Mouse (Mus musculus) thymus, postnatal 10 days (tissue): ENCODE results near the gene Sirt3.
"Not testable (repeated sequence)": the region's sequence is repeated elsewhere in the genome, so short reads cannot be mapped to it uniquely, and the experiment has no call there.

Experiments used
- DNase-seq, 2 experiments: peaks; one replicate each; pipeline ENCODE4 v3.0.0; 2021; ENCODE audit warnings: low spot score in 2 of 2

Sirt3 gene

DNA sequence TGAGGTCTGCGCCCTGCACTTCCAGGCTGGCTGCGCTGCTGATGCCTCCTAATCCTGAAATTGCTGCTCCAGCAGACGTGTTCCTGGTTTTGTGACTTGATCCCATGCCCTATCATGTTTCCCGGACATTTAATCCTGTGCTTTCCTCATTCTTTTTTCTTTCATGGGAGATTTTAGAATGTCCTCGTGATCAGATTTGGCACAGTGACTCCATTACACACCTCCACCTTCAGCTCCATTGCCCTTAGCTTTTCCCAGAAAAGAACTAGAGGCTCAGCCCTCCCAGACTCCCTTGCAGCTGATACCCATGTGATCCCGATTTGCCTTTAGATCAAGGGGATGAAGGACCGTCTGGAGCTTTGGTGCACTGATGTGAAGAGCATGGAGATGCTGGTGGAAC lies 15.8 kb upstream of the Sirt3 start:
- no peak for DNase-seq

DNA sequence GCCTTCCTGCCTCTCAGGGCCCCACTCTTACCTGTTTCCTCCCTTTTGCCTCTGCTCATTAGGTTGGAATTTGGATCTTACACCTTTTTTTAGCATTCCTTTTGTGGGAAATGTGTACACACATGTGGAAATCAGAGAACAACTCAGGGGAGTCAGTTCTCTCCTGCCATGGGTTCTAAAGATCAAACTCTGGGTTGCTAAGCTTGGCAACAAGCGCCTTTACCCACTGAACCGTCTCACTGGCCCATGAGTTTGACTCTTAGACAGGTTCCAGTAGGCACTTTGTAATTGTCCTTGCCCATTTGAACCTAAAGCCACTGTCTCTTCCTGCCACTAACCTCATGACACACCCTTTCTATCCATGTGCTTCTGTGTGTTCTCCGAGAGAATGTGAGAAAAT lies 12.5 kb upstream of the Sirt3 start:
- no peak for DNase-seq

DNA sequence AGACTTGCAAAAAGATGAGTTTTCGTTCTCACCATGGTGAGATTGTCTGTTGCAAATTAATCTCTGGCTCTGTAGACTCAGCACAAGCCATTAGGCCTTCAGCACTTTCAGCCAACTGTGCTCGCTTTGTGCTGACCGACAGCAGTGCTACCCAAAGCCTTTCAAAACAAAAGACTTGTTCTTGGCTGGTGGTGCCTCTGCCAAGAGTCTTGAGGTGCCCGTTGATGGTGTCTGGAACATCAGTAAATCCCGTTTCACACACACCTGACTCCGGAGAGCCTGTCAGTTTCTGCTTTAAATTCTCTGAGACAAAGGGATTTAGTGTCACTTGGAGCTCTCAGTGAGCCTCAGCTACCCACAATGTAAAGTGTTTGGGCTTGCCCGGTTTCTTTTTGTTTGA lies 11.9 kb upstream of the Sirt3 start:
- DNase-seq = no peak

DNA sequence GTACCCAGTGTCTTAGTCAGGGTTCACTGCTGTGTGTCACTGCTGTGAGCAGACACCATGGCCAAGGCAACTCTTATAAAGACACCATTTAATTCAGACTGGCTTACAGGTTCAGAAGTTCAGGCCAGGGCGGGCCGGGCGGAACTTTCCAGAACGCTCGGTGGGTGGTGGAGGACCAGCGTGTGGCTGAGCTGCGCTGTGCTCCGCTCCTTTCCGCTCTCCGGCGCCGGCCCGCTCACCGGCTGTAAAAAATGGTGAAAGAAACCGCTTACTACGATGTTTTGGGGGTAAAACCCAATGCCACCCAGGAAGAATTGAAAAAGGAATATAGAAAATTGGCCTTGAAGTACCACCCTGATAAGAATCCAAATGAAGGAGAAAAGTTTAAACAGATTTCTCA lies 8.5 kb upstream of the Sirt3 start:
- DNase-seq = not testable (repeated sequence)

DNA sequence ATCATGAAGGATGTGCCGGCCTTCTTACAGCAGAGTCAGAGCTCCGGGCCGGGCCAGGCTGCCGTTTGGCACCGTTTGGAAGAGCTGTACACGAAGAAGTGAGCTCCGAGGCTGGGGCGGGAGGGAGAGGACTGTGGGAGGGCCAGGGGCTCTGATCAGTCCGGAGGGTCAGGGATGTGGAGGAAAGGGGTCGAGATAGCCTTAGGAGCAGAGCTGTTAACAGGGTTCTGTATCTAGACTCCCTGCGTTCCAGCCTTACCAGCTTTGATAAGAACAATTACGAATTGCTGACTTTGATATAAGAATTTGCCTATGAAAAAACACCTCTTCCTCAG lies 327 bp upstream of the Sirt3 start:
- no peak for DNase-seq

DNA sequence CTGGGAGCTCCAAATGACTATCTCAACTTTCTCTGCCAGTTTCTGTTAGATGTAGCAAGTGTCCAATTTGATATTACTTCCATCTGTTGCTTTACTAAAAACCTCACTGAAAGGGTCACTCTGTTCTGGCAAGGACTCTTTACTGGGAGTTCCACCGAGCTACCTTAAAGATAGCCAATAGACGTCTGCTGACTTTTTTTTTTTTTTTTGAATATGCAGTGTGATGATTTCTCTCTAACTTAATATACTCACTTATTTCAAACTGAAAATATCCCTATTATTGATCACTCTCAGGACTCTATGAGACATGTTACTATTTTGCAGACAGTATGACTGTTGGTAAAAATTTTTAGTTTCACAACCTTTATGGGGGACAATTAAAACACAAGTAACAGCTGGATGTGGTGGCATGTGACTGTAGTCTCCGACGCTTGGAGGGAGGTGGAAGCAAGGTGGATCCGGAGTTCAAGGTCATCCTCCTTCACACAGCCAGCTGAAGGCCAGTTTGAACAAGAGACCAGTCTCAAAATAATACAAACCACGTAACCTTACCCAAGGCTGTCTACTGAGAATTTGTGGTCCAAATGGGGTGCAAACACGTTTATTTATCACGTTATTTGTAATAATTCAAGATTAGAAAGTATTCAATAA lies 1.1 kb downstream of the Sirt3 start:
- DNase-seq = no peak

DNA sequence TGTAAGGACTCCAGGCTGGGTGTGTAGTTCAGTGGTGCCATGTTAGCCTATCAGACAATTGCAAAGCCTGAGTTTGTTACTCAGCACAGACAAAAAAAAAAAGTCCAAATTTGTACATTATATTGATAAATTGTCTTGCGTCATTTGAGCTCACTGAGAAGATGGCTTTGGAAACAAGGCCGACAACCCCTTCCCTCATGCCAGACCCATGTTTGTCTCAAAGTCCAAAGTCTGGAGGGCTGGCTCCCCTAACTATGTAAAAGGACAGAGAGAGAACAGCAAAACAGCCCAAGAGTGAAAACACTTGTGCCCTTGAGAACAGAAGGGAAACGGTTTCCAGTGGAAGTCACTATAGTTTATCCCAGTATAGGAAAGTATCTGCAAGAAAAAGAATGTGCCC lies 1.7 kb downstream of the Sirt3 start:
- no peak for DNase-seq

DNA sequence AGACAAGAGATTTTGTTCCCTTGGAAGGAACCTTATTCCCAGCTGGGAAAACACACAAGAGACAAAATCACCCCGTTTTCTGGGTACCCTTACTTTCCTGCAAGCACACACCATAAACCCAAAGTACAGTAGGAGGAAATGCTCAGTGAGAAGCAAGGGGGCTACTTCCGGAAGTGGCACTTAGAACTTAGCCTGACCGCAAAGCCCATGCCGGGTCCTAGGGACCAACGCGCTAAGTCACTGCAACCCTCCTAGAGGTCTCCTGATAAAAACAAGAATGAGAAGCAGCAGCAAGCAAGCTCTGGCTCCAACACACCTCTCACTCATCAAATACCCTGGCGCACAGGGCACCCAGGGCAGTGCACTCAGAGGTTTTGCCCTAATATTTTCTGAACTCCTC lies 2.8 kb downstream of the Sirt3 start:
- DNase-seq = no peak

DNA sequence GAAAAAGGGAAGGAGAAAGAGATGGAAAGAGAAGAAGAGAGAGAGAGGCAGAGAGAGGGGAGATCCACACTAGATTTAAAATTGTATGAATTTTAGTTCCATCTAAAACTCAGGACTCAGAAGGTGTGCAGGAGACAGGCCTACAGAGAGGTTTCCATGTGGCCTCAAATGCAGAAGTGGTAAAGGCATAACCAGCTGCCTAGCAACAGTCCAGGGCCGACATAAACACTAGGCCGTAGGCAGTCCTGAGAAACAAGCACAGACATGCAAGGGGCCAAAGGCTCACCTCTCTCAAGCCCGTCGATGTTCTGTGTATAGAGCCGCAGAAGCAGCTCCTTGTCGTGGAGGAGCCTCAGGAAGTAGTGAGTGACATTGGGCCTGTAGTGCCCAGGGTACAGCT lies 4.7 kb downstream of the Sirt3 start:
- DNase-seq = no peak

DNA sequence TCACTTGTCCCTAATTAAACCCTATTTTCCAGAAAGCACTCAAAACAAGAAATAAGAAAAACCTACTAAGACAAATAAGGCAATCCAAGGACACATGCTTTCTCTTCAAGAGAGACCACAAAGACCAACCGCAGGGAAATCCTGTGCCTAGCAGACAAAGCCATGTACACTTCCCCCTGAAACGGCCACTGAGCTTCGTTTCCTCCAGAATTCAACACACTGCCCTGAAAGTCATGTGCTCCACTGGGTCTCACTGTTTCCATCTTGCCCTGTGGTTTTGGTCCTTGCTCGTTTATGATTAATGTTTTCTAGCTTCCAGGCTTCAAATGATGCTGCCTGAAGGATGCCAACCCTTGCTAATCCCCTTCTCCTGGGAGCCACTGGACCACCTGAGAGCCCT lies 7.9 kb downstream of the Sirt3 start:
- DNase-seq = no peak

DNA sequence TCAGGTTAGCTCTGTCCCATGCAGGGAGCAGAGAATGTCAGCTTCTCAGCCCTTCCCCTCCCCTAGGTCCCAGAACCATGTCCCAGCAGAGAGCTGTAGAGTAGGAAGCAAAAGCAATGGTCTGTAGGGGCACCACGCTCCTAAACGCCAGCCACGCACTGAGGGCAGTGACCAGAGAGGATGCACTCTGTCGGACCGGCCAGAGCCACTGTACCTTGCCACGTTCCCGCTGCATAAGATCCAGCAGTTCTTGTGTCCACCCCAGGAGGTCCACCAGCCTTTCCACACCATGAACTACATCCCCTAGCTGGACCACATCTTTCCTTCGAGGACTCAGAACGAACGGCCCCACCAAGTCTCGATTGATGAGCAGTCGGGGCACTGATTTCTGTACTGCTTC lies 17.3 kb downstream of the Sirt3 start:
- DNase-seq = no peak

DNA sequence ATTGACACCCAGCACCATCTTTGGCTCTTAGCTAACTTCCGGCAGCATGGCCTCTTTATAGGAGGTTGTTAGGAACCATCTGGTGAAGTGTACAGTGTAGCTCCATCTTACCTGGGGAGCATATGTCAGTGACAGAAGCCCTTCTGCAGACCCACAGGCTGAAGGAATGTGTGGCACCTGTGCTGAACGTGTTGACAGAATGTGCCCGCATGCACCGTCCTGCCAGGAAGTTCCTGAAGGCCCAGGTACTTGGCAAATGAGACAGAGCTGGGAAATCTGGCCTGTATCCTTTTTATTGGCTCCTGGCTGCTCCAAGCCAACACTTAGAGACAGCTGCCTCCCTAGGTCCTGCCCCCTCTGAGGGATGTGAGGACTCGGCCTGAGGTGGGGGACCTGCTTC lies 21.4 kb downstream of the Sirt3 start:
- no peak for DNase-seq

DNA sequence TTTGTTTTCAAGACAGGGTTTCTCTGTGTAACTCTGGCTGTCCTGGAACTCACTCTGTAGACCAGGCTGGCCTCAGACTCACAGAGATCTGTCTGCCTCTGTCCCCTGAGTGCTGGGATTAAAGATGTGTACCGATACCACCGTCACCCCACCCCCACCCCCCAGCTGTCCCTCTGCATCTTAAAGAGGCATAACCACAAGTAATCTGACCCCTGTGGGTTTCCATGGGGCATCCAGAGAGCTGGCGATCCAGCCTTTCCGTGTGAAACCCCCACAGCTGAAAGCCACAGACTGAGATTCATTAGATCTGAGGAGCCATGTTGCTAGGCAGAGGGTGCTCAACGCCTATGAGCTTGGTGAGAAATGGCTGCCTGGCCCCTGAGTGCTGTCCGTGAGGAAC lies 22.1 kb downstream of the Sirt3 start:
- DNase-seq = no peak

DNA sequence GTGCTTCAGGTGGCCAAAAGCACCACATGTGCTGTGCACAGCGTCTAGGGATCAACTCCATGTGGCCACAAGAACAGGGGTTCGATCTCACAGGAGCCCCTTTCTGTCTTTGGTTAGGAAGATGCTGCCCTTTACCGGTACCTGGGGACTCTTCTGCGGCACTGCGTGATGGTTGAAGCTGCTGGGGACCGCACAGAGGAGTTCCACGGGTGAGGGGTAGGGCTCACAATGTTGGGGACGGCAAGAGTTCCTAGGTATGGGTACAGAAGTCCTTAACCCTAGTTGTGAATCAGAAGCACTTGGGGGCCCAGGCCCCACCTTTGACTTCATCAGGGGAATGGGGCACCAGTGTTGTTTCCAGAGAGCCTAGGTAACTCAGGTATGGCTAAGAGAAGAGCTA lies 23.4 kb downstream of the Sirt3 start:
- DNase-seq = no peak

DNA sequence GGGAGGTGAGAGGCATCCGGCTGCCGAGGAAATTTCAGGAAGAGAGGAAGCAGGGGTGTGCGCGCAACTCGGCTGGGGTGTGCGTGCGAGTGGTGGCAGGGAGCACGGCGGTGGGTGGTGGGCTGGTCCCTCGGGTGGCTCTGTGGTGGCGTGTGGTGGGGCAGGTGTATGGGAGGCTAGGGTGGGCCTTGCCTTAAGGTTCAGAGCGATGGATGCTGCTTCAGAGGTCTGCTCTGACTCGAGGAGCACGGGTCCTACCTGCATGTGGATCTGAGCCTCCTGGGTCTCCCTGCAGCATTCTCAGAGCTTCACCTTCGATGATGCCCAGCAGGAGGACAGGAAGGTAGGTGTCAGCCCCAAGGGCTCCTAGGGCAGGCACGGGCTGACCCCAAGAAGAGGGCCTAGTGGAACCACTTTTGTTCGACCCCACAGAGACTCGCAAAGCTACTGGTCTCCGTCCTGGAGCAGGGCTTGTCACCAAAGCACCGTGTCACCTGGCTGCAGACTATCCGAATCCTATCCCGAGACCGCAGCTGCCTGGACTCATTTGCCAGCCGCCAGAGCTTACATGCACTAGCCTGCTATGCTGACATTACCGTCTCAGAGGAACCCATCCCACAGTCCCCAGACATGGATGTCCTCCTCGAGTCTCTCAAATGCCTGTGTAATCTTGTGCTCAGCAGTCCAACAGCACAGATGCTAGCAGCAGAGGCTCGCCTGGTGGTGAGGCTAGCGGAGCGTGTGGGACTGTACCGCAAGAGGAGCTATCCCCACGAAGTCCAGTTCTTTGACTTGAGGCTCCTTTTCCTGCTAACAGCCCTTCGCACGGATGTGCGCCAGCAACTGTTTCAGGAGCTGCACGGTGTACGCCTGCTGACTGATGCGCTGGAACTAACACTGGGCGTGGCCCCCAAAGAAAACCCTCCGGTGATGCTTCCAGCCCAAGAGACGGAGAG lies 24.3 kb downstream of the Sirt3 start, which contains the start of gene Bet1l:
Bet1l (minus strand) TSS at position 28 of the 956 bp plus-strand sequence.
- DNase-seq = peak in 1 of 2 experiments; percentile 7

DNA sequence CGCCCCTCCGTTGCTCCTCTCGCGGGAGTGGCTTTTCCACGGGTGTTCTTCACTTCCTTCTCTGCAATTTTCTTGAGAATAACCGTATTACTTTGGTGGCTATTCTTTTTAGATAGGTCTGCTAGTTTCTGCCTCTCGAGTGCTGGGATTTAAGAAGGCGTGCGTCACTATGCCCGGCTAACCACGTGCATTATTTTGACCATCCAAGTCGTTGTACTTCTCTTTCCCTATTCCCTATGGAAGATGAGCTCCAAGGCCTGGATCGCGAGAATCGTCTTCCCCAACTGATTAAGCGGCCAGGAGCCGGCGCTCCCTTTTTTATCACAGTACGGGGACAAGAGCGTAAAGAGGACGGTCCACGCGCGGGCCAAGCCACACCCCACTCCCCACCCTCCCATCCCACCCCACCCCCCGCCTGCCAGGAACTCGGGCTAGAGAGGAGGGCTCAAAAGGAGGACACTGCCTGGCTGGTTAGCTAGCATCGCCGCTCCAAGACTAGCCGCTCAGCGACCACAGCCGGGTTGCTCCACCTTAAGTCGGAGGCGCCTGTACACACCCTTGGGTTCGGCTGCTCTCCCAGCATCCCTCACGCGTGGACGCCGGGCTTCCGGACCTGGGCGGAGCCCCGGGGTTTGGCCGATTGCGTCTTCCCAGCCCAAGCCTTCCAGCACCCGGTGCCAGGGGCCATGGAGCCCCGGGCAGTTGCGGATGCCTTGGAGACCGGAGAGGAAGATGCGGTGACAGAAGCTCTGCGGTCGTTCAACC lies 25.1 kb downstream of the Sirt3 start, which contains the start of gene Ric8a:
Ric8a (plus strand) TSS at position 173 of the 765 bp plus-strand sequence.
- peak; percentile 73 to 77 for DNase-seq

DNA sequence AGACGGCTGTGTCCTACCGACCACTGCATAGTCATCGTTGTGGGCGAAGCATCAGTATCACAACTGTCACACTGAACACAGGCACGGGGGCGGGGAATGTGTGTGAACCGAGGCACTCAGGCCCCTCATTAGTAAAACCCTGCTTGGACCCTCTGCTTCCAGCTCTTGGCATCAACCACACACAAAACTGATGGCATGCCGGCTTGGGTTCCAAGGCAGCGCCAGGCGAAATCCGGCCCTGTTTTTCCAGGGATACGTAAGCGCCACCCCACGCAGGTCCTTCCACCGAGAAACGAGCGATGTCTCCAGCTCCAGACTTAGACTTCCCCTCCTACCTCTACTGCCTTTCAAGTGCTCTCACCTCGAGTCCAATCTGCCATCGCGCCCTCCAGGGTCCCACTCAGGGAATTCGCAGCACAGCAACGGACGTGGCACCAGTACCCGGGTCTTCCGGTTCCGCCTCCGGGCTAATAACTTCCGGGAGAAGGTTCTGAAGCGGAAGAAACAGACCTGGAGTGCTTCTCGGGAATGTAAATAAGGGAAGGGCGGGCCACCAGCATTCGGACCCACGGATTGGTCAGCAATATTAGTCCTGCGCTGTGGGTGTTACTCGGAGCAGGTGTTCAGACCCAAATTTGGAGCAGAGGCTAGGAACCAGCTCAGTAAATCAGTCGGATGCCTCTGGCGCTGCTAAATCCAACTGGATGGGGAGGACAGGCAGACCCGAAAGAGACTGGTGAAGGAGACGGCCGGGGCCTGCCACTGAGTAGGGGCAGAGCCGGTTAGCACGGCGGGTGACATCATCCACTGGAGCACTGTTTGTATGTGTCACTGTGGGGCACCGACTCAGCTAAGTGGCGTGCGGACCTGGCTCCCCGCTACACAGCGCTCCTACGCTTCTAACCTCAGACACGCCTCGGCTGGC lies 26.0 kb downstream of the Sirt3 start, which contains the start of gene Gm45785:
Gm45785 (minus strand) TSS at position 472 of the 925 bp plus-strand sequence.
- peak; percentile 39 to 50 for DNase-seq

DNA sequence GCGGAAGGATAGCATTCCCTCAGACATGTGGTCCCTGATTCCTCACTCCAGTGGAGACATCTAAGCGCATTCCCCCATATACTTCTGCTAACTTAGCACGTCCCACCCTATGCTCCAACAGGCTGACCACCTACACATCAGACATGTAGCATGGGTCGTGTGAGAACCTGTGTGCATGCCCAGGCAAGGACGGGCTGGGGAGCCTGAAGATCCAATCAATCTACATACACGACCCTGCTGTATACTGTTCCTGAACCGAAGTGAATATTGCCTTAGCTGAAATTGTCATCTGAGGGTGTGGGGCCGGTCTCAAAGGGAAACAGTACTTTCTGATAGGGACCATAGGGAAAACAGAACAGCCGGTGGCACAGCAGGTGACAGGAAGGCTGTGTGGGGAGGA lies 26.9 kb downstream of the Sirt3 start:
- no peak for DNase-seq

DNA sequence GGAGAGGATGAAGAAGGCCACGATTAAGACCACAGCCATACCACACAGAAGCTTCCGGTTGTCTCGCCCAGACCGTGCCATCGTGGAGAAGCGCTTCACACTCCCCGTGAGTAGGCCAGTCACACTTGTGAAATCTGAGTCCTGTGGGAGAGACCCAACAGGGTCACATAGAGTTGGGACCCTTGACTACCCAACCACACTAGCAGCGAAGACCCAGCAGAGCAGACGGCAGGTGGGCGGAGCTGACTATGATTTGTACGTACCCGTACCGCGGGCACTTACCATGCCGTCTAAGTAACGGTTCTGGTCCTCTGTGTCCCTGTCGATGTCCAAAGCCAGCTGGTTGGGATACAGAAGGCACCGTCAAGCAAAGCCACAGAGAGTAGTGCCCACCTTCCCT lies 27.6 kb downstream of the Sirt3 start:
- DNase-seq = no peak

DNA sequence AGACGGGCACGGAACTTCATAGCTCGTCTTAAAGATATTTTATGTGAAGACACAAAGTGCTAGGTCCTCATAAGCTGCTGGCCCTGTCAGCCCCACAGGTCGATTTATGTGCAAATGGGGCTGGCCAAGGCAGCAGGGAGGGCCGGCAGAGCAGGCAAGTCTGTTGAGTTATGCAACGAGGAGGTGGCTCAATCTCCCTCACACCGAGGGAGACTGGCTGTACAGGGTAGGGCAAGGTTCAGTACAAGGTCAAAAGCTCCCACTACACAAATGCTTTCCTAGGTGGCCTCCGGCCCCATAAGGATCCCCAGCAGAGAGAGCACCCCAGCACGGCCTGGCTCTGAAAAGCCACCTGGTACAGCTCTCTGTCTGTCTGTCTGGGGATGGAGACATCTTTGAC lies 28.7 kb downstream of the Sirt3 start:
- DNase-seq = no peak

DNA sequence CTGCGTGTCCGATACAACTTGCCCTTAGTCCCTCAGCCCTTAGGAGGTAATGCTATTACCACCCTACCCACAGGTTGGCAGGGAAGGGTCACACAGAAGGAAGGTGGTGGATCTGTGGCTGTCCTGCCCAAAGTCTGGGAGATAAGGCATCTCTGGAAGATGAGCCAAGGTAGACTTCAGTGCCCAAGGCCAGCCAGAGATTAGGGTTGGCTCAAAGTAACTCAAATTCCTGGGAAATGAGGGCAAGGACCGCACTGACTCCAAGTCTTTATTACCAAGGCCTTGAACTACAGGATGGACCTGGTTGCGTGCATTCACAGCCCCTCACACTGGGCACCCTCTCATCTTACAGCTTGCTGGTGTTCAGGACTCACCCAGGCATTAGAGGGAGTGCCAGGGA lies 30.2 kb downstream of the Sirt3 start:
- DNase-seq = no peak
